In the genomic region with DNA sequence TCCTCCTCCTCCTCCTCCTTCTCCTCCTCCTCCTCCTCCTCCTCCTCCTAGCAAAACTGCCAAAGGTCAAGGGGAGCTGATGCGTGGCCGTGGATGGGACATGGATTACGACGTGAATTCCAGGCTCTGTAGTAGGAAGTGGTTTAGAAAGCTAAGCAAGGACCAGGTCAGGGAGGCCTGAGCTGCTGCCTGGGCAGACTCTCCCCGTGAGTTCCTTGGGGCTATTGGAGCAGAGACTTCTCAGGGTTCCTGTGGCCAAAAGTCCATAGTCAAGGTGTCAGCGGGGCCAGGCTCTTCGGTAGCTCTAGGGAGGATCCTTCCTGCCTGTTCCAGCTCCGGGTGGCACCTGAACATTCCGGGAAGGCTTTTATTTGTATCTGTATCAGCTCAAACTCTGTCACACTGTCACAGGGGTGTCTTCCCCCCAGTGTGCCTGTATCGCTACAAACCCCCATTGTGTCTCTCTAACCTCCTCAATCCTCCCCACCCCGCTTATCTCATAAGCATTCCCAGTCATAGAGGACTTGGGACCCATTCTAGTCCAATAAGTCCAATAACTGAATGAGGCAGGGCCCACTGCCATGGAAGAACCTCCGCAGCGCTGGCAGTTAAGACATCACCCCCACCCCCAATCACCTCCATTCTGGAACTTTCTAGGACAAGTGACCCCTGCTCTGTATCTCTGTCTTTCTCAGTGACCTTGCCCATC, we compare ENCODE assay signal across 16 mouse cellular contexts.
DNase-seq lines count a peak whose midpoint lies in the region; ATAC-seq and TF ChIP-seq lines count a peak whose summit lies in the region.
"Had no signal": no experiment of that assay in that cellular context is flagged by ENCODE, and none has a peak within 500 bp of the region (broad histone marks: within the 10 kb centered on the region; RNA-seq: fewer than 3 reads in every experiment).

No protein-coding gene starts in this region.

- H3K4me3 ChIP-seq in hindbrain, embryonic 10.5 days = no peak overlapping the region
- H3K4me3 ChIP-seq in hindbrain, embryonic 14.5 days (replicated peaks; ENCODE audit: low read length) = no peak overlapping the region
- no peak overlapping the region for H3K4me3 ChIP-seq in kidney, adult 2 months (ENCODE audit: insufficient read depth, low read depth, low read length)
- no peak overlapping the region for H3K4me3 ChIP-seq in limb, embryonic 10.5 days
- H3K4me3 ChIP-seq: heart, embryonic 10.5 days; liver, embryonic 13.5 days; neural tube, embryonic 13.5 days had no signal

- H3K36me3 ChIP-seq in hindbrain, embryonic 10.5 days = no peaks in the 10 kb centered on the region
- no peaks in the 10 kb centered on the region for H3K36me3 ChIP-seq in hindbrain, embryonic 14.5 days (replicated peaks; ENCODE audit: control insufficient read depth, insufficient read depth)
- H3K36me3 ChIP-seq in kidney, adult 2 months (ENCODE audit: control insufficient read depth, insufficient read depth, low read length) = no peaks in the 10 kb centered on the region
- H3K36me3 ChIP-seq in limb, embryonic 10.5 days = no peaks in the 10 kb centered on the region
- H3K36me3 ChIP-seq: heart, embryonic 10.5 days; liver, embryonic 13.5 days; neural tube, embryonic 13.5 days had no signal

- no peak for TF ChIP-seq POLR2A in kidney, adult 2 months (IDR thresholded peaks at IDR 0.05; ENCODE audit: low read depth, low read length)

- H3K27me3 ChIP-seq in hindbrain, embryonic 10.5 days (ENCODE audit: insufficient read depth, poor library complexity, severe bottlenecking) = peaks cover 4% of the 10 kb centered on the region; the same call in 1 of the 2 replicates
- H3K27me3 ChIP-seq in hindbrain, embryonic 14.5 days (ENCODE audit: control insufficient read depth, insufficient read depth, low read length) = no peaks in the 10 kb centered on the region
- no peaks in the 10 kb centered on the region for H3K27me3 ChIP-seq in kidney, adult 2 months (replicated peaks; ENCODE audit: control insufficient read depth, insufficient read depth, low read length)
- H3K27me3 ChIP-seq in limb, embryonic 10.5 days (ENCODE audit: low read depth, poor library complexity, severe bottlenecking) = no peaks in the 10 kb centered on the region
- H3K27me3 ChIP-seq: liver, embryonic 13.5 days; neural tube, embryonic 13.5 days had no signal

- no peak for DNase-seq in hindbrain, embryonic 10.5 days (ENCODE audit: low spot score)
- DNase-seq in hindbrain, embryonic 14.5 days (ENCODE audit: low spot score) = no peak
- peak; percentile 32 for DNase-seq in Muller cell, postnatal 12 days (ENCODE audit: inconsistent ontology term)
- peak; percentile 76 for DNase-seq in kidney, adult 2 months
- DNase-seq in limb, embryonic 10.5 days (ENCODE audit: low spot score) = no peak
- no peak for DNase-seq in left cerebral cortex, postnatal 36 days (ENCODE audit: low spot score in 2 of 2)
- DNase-seq in urinary bladder, postnatal 36 days (ENCODE audit: low spot score in 2 of 2) = no peak
- DNase-seq in urinary bladder, adult 2 months (ENCODE audit: low spot score) = no peak
- DNase-seq: B cell, adult 2 months; cerebellum, postnatal 25 days; gastrocnemius, postnatal 36 days; liver, embryonic 13.5 days; thymus, postnatal 25 days had no signal

- no peak for ATAC-seq in hindbrain, embryonic 14.5 days (ENCODE audit: low FRiP score)
- ATAC-seq: lung, postnatal 0 days had no signal

- no peak overlapping the region for H3K9ac ChIP-seq in hindbrain, embryonic 14.5 days
- H3K9ac ChIP-seq: liver, embryonic 13.5 days; neural tube, embryonic 13.5 days had no signal

- 70% methylated on average over 13 of the region's 13 CpGs for WGBS in hindbrain, embryonic 10.5 days
- 77% methylated on average over 13 of the region's 13 CpGs for WGBS in hindbrain, embryonic 14.5 days
- WGBS in kidney, adult 2 months = 53% methylated on average over 13 of the region's 13 CpGs
- WGBS in limb, embryonic 10.5 days = 80% methylated on average over 13 of the region's 13 CpGs

- no peak overlapping the region for H3K4me2 ChIP-seq in hindbrain, embryonic 14.5 days (replicated peaks)
- H3K4me2 ChIP-seq: liver, embryonic 13.5 days; neural tube, embryonic 13.5 days had no signal

- peak overlapping the region; percentile 81 for H3K27ac ChIP-seq in hindbrain, embryonic 10.5 days
- H3K27ac ChIP-seq in hindbrain, embryonic 14.5 days = no peak overlapping the region
- H3K27ac ChIP-seq in kidney, adult 2 months (ENCODE audit: insufficient read depth, low read depth, low read length) = peak overlapping the region; percentile 45; the same call in 1 of the 2 replicates
- H3K27ac ChIP-seq in limb, embryonic 10.5 days = peak overlapping the region; percentile 81; the same call in 1 of the 2 replicates
- H3K27ac ChIP-seq: liver, embryonic 13.5 days had no signal

- peaks cover 60% of the 10 kb centered on the region for H3K4me1 ChIP-seq in hindbrain, embryonic 10.5 days (replicated peaks)
- H3K4me1 ChIP-seq in hindbrain, embryonic 14.5 days (replicated peaks; ENCODE audit: control insufficient read depth, insufficient read depth, low read length) = 0 out of 2 replicates have a peak, but pooled peaks cover 16% of the 10 kb centered on the region
- H3K4me1 ChIP-seq in kidney, adult 2 months (ENCODE audit: control insufficient read depth, insufficient read depth, low read length) = peaks cover 5% of the 10 kb centered on the region; the same call in 1 of the 2 replicates
- peaks cover 66% of the 10 kb centered on the region for H3K4me1 ChIP-seq in limb, embryonic 10.5 days

- H3K9me3 ChIP-seq in hindbrain, embryonic 10.5 days = no peaks in the 10 kb centered on the region
- H3K9me3 ChIP-seq in hindbrain, embryonic 14.5 days (ENCODE audit: control insufficient read depth, low read length) = no peaks in the 10 kb centered on the region
- H3K9me3 ChIP-seq in limb, embryonic 10.5 days (replicated peaks) = no peaks in the 10 kb centered on the region
- H3K9me3 ChIP-seq: heart, embryonic 10.5 days; liver, embryonic 13.5 days; neural tube, embryonic 13.5 days had no signal

- TF ChIP-seq CTCF in kidney, adult 2 months (conservative IDR thresholded peaks at IDR 0.05; ENCODE audit: insufficient read depth, insufficient read length, low read depth, low read length) = no peak

- intact Hi-C loops in left cerebral cortex, postnatal 36 days (cut with DNase I) = loop anchor here (5.0 kb wide), 1 partner anchor 71 kb away; no protein-coding TSS in a partner anchor

Comparison
In these comparisons a context has a peak if more than half of its experiments do, and no peak if none do; other contexts are left out.
1. DNase-seq: peak in Muller cell, postnatal 12 days (single experiment) and kidney, adult 2 months (single experiment); none in hindbrain, embryonic 10.5 days (single experiment), hindbrain, embryonic 14.5 days (single experiment), limb, embryonic 10.5 days (single experiment), left cerebral cortex, postnatal 36 days (0 of 2), urinary bladder, postnatal 36 days (0 of 2) and urinary bladder, adult 2 months (single experiment).